Comparison of ENCODE assay signal across 30 mouse cellular contexts in genomic region chr7:84631878-84632277, GRCm38 (mm10). TPM values are rescaled to one million over a fixed set of nuclear protein-coding genes. Genes with fewer than 3 reads are reported as not detected.
DNase-seq lines count a peak whose midpoint lies in the region; ATAC-seq and TF ChIP-seq lines count a peak whose summit lies in the region.
"Had no signal": no experiment of that assay in that cellular context is flagged by ENCODE, and none has a peak within 500 bp of the region (broad histone marks: within the 10 kb centered on the region; RNA-seq: fewer than 3 reads in every experiment).

No protein-coding gene starts in this region.

- H3K4me2 ChIP-seq in liver, embryonic 11.5 days = no peak overlapping the region
- H3K4me2 ChIP-seq in liver, embryonic 16.5 days (ENCODE audit: low read depth, low read length) = peak overlapping the region; percentile 22; the same call in 1 of the 2 replicates
- H3K4me2 ChIP-seq: embryonic facial prominence, embryonic 13.5 days; hindbrain, embryonic 14.5 days; kidney, embryonic 15.5 days; lung, embryonic 14.5 days; midbrain, embryonic 12.5 days had no signal

- no peaks in the 10 kb centered on the region; a peak in 2 of 4 replicates for H3K4me1 ChIP-seq in MEL (ENCODE audit: control insufficient read depth in 1 of 2, insufficient read depth in 2 of 2, low read length in 2 of 2)
- peaks cover 4% of the 10 kb centered on the region; the same call in 1 of the 2 replicates for H3K4me1 ChIP-seq in liver, embryonic 11.5 days (replicated peaks; ENCODE audit: control insufficient read depth, insufficient read depth, low read length)
- peaks cover 10% of the 10 kb centered on the region for H3K4me1 ChIP-seq in liver, embryonic 16.5 days (ENCODE audit: control insufficient read depth, low read depth, low read length)
- H3K4me1 ChIP-seq: embryonic facial prominence, embryonic 13.5 days; heart, embryonic 10.5 days; kidney, embryonic 15.5 days had no signal

- H3K9ac ChIP-seq in MEL (ENCODE audit: control insufficient read depth, low read depth, low read length, poor library complexity, severe bottlenecking) = no peak overlapping the region
- no peak overlapping the region for H3K9ac ChIP-seq in liver, embryonic 11.5 days (ENCODE audit: low read depth, low read length)
- H3K9ac ChIP-seq in liver, embryonic 16.5 days (ENCODE audit: low read depth, low read length) = peak overlapping the region; percentile 32; the same call in 1 of the 2 replicates
- H3K9ac ChIP-seq: embryonic facial prominence, embryonic 13.5 days; hindbrain, embryonic 14.5 days; kidney, embryonic 15.5 days; lung, embryonic 14.5 days; midbrain, embryonic 12.5 days had no signal

- H3K4me3 ChIP-seq in MEL (ENCODE audit: control insufficient read depth in 1 of 2, insufficient read depth in 1 of 2, low read depth in 2 of 2, low read length in 2 of 2) = no peak overlapping the region
- no peak overlapping the region for H3K4me3 ChIP-seq in liver, embryonic 11.5 days (ENCODE audit: low read depth, low read length)
- H3K4me3 ChIP-seq in liver, embryonic 16.5 days (ENCODE audit: low read depth, low read length) = no peak overlapping the region
- H3K4me3 ChIP-seq: embryonic facial prominence, embryonic 13.5 days; heart, embryonic 10.5 days; kidney, embryonic 15.5 days; left cerebral cortex, adult 2 months; midbrain, embryonic 12.5 days had no signal

- H3K27me3 ChIP-seq in MEL (ENCODE audit: control insufficient read depth in 1 of 2, insufficient read depth in 2 of 2, low read length in 2 of 2) = no peaks in the 10 kb centered on the region
- H3K27me3 ChIP-seq in liver, embryonic 11.5 days (replicated peaks; ENCODE audit: control insufficient read depth, insufficient read depth, low read length) = no peaks in the 10 kb centered on the region
- no peaks in the 10 kb centered on the region for H3K27me3 ChIP-seq in liver, embryonic 16.5 days (ENCODE audit: control insufficient read depth, insufficient read depth, low read depth, low read length)
- H3K27me3 ChIP-seq: embryonic facial prominence, embryonic 13.5 days; kidney, embryonic 15.5 days; midbrain, embryonic 12.5 days had no signal

- 66% methylated on average over 3 of the region's 3 CpGs for WGBS in liver, embryonic 11.5 days
- 43% methylated on average over 3 of the region's 3 CpGs for WGBS in liver, embryonic 16.5 days (ENCODE audit: insufficient replicate concordance)

- no peaks in the 10 kb centered on the region for H3K79me2 ChIP-seq in MEL (ENCODE audit: control insufficient read depth, insufficient read depth, low read length, poor library complexity)

- peak; percentile 100 for ATAC-seq in liver, embryonic 11.5 days (replicated peaks; ENCODE audit: low FRiP score)
- ATAC-seq in liver, embryonic 16.5 days (ENCODE audit: low read depth) = peak; percentile 97
- no peak for ATAC-seq in CD4-positive, CD25-positive, alpha-beta regulatory T cell, adult 4 months
- ATAC-seq: activated CD4-positive, CD25-positive, alpha-beta regulatory T cell, adult 4 months; forebrain, embryonic 14.5 days had no signal

- no peak for DNase-seq in MEL (ENCODE audit: low read depth, low spot score)
- peak; percentile 80 for DNase-seq in c-Kit-positive CD71-positive TER-119-positive erythroid progenitor cells, embryonic 14.5 days (ENCODE audit: low spot score)
- DNase-seq in liver, embryonic 11.5 days (ENCODE audit: low spot score) = no peak
- no peak for DNase-seq in adrenal gland, adult 2 months
- DNase-seq in natural killer cell, adult 2 months (ENCODE audit: low spot score in 2 of 2) = no peak
- DNase-seq: adrenal gland, postnatal 14 days; cerebellum, adult 18-20 months; cerebellum, postnatal 10 days; gastrocnemius, postnatal 14 days; heart, adult 11 months; heart, postnatal 4 days; kidney, adult 18-20 months; kidney, postnatal 25 days; left cerebral cortex, postnatal 4 days; lung, embryonic 14.5 days; lung, postnatal 14 days; retina, postnatal 1 day; right cerebral cortex, postnatal 14 days; thymus, adult 18-20 months; thymus, postnatal 25 days had no signal

- peaks cover 0 to 8% of the 10 kb centered on the region in 2 experiments; a peak in 3 of 4 replicates for H3K36me3 ChIP-seq in MEL (ENCODE audit: control insufficient read depth in 1 of 2, insufficient read depth in 2 of 2, low read length in 2 of 2)
- peaks cover 4% of the 10 kb centered on the region; the same call in 1 of the 2 replicates for H3K36me3 ChIP-seq in liver, embryonic 11.5 days (ENCODE audit: control insufficient read depth, insufficient read depth, low read length)
- peaks cover 13% of the 10 kb centered on the region for H3K36me3 ChIP-seq in liver, embryonic 16.5 days (ENCODE audit: control insufficient read depth, insufficient read depth)

- no peak for TF ChIP-seq RAD21 in MEL (IDR thresholded peaks at IDR 0.05; ENCODE audit: low read depth, low read length)

- H3K9me3 ChIP-seq in MEL (replicated peaks; ENCODE audit: insufficient read depth, low read length) = no peaks in the 10 kb centered on the region
- no peaks in the 10 kb centered on the region for H3K9me3 ChIP-seq in liver, embryonic 11.5 days (ENCODE audit: control insufficient read depth, low read length)
- H3K9me3 ChIP-seq in liver, embryonic 16.5 days (replicated peaks; ENCODE audit: control insufficient read depth, low read length) = no peaks in the 10 kb centered on the region
- H3K9me3 ChIP-seq: embryonic facial prominence, embryonic 13.5 days; heart, embryonic 10.5 days; kidney, embryonic 15.5 days; midbrain, embryonic 12.5 days had no signal

- TF ChIP-seq CTCF in MEL (IDR thresholded peaks at IDR 0.05 in 2 of 3, conservative IDR thresholded peaks at IDR 0.05 in 1 of 3; ENCODE audit: control insufficient read depth in 1 of 3, insufficient read depth in 1 of 3, low read depth in 2 of 3, low read length in 3 of 3, poor library complexity in 1 of 3, severe bottlenecking in 1 of 3) = no peak

- H3K27ac ChIP-seq in MEL (ENCODE audit: control insufficient read depth, low read depth, low read length) = no peak overlapping the region
- H3K27ac ChIP-seq in liver, embryonic 11.5 days (ENCODE audit: low read depth, low read length) = no peak overlapping the region
- peak overlapping the region; percentile 65 for H3K27ac ChIP-seq in liver, embryonic 16.5 days (ENCODE audit: low read length)
- H3K27ac ChIP-seq: embryonic facial prominence, embryonic 13.5 days; heart, embryonic 10.5 days; hindbrain, embryonic 14.5 days; kidney, embryonic 15.5 days; left cerebral cortex, adult 2 months; midbrain, embryonic 12.5 days had no signal

- peak in 1 of 2 experiments; percentile 39; a peak in 1 of 4 replicates for TF ChIP-seq EP300 in MEL (IDR thresholded peaks at IDR 0.05; ENCODE audit: low read depth in 1 of 2, low read length in 2 of 2)

- TF ChIP-seq POLR2A in MEL (IDR thresholded peaks at IDR 0.05; ENCODE audit: control insufficient read depth in 1 of 2, insufficient read depth in 1 of 2, low read depth in 1 of 2, low read length in 2 of 2, poor library complexity in 1 of 2) = no peak

TF ChIP-seq in MEL, 35 proteins besides CTCF, POLR2A, EP300 and RAD21:
- TF ChIP-seq MXI1 (IDR thresholded peaks at IDR 0.05; ENCODE audit: low read depth, low read length) (no peak), TCF12 (IDR thresholded peaks at IDR 0.05; ENCODE audit: low read depth, low read length) (peak; percentile 48; the same call in 1 of the 2 replicates)

RNA-seq across cellular contexts. Expression of gene Fah, which starts 25.4 kb away (rescaled TPM):
- total RNA-seq in MEL (2012; rRNA removed) = not detected in 2 replicates
- not detected for polyA plus RNA-seq in MEL (2012; ENCODE audit: insufficient read depth in 1 of 2, insufficient read length in 2 of 2, low read depth in 1 of 2, low replicate concordance in 2 of 2, missing spikeins in 1 of 2)
- 20.7 and 21.3 TPM in 2 replicates for polyA plus RNA-seq in liver, embryonic 11.5 days (2014; fragmentation: Nextera tagmentation; extraction: Ambion mirVana)
- 119 and 148 TPM in 2 replicates for polyA plus RNA-seq in liver, embryonic 16.5 days (2015; fragmentation: Nextera tagmentation; extraction: Ambion mirVana)
- 100 to 1,000 TPM in 1 of 2 experiments, 10 to 100 TPM in 1; 48.4 to 106 TPM for total RNA-seq in adrenal gland, adult 2 months (2021)
- 73.8 and 74.4 TPM in 2 replicates for polyA plus RNA-seq in adrenal gland, adult 2 months (2012; rRNA removed)
- 10 to 100 TPM; 11.3 to 14.6 TPM for polyA plus RNA-seq in CD4-positive, CD25-positive, alpha-beta regulatory T cell, adult 4 months (2017; shearing (Covaris generic))

RNA-seq across cellular contexts. Expression of gene Zfand6, which starts 57.9 kb away (rescaled TPM):
- 20.3 and 26.8 TPM in 2 replicates for total RNA-seq in MEL (2012; rRNA removed)
- 100 to 1,000 TPM in 1 of 2 experiments, 10 to 100 TPM in 1; 39.9 to 315 TPM for polyA plus RNA-seq in MEL (2012; ENCODE audit: insufficient read depth in 1 of 2, insufficient read length in 2 of 2, low read depth in 1 of 2, low replicate concordance in 2 of 2, missing spikeins in 1 of 2)
- 123 and 126 TPM in 2 replicates for polyA plus RNA-seq in liver, embryonic 11.5 days (2014; fragmentation: Nextera tagmentation; extraction: Ambion mirVana)
- 154 and 157 TPM in 2 replicates for polyA plus RNA-seq in liver, embryonic 16.5 days (2015; fragmentation: Nextera tagmentation; extraction: Ambion mirVana)
- total RNA-seq in adrenal gland, adult 2 months (2021) = 100 to 1,000 TPM; 125 to 137 TPM
- 34.8 and 35.8 TPM in 2 replicates for polyA plus RNA-seq in adrenal gland, adult 2 months (2012; rRNA removed)
- polyA plus RNA-seq in CD4-positive, CD25-positive, alpha-beta regulatory T cell, adult 4 months (2017; shearing (Covaris generic)) = 100 to 1,000 TPM; 110 to 144 TPM

Comparison
In these comparisons a context has a peak if more than half of its experiments do, and no peak if none do; other contexts are left out.
1. RNA of gene Fah, which starts 25.4 kb away (polyA plus RNA-seq): 119 to 148 TPM in liver, embryonic 16.5 days, 73.8 to 74.4 TPM in adrenal gland, adult 2 months, 20.7 to 21.3 TPM in liver, embryonic 11.5 days and 11.3 to 14.6 TPM in CD4-positive, CD25-positive, alpha-beta regulatory T cell, adult 4 months; not detected in MEL; every median in the first group is over 10 times any median in the second.